Mouse (Mus musculus) C2C12 (cell line): ENCODE measurements around the gene Fnbp1. TPM values are rescaled to one million over a fixed set of nuclear protein-coding genes. Genes with fewer than 3 reads are reported as not detected.

Experiments used
- H3K27me3 ChIP-seq: one replicate; pipeline ENCODE4 v1.6.1; 2011; ENCODE audit not compliant: control insufficient read depth, insufficient read depth, insufficient read length
- H3K36me3 ChIP-seq: one replicate; pipeline ENCODE4 v1.6.1; 2011; ENCODE audit not compliant: control insufficient read depth, insufficient read depth
- H3K4me3 ChIP-seq: one replicate; pipeline ENCODE4 v1.5.1; 2011; ENCODE audit warnings: mild to moderate bottlenecking, control low read depth; ENCODE audit not compliant: poor library complexity, insufficient read depth, severe bottlenecking
- H3K79me2 ChIP-seq: one replicate; pipeline ENCODE4 v1.6.1; 2011; ENCODE audit not compliant: control insufficient read depth, insufficient read depth
- H3K79me3 ChIP-seq: one replicate; pipeline ENCODE4 v1.6.1; 2011; ENCODE audit warnings: low read depth, control low read depth
- H3ac ChIP-seq: one replicate; pipeline ENCODE3; 2011; ENCODE audit warnings: low read depth; ENCODE audit not compliant: control insufficient read depth, insufficient read length
- CEBPB ChIP-seq: IDR thresholded peaks from one replicate; pipeline ENCODE4 v1.6.1; 2011; ENCODE audit warnings: low read depth, mild to moderate bottlenecking, control low read depth, moderate library complexity
- CTCF ChIP-seq: IDR thresholded peaks from one replicate; pipeline ENCODE4 v1.5.1; 2011; ENCODE audit not compliant: control insufficient read depth, insufficient read depth, insufficient read length
- FOSL1 ChIP-seq: IDR thresholded peaks from one replicate; pipeline ENCODE4 v1.8.0; 2011; ENCODE audit warnings: mild to moderate bottlenecking, low read length; ENCODE audit not compliant: poor library complexity, insufficient read depth, severe bottlenecking
- MAX ChIP-seq: IDR thresholded peaks from one replicate; pipeline ENCODE4 v1.6.1; 2011; ENCODE audit warnings: mild to moderate bottlenecking, control low read depth
- MYOD1 ChIP-seq: IDR thresholded peaks from one replicate; pipeline ENCODE4 v1.6.1; 2011; ENCODE audit warnings: low read depth; ENCODE audit not compliant: control insufficient read depth, insufficient read length
- MYOG ChIP-seq: IDR thresholded peaks from one replicate; pipeline ENCODE4 v1.6.1; 2011; ENCODE audit not compliant: control insufficient read depth, insufficient read length; ENCODE audit errors: extremely low read depth
- USF1 ChIP-seq: IDR thresholded peaks from one replicate; pipeline ENCODE4 v1.6.1; 2011; ENCODE audit warnings: low read depth, mild to moderate bottlenecking, control low read depth, moderate library complexity
- polyA plus RNA-seq: library from polyadenylated mRNA; unstranded; fragments of >200 nt; fragmentation: generic; extraction: Trizol; gene quantifications from one replicate; pipeline ENCODE4 v1.2.1, GENCODE M21; 2012; ENCODE audit warnings: missing spikeins

The Fnbp1 gene
- polyA plus RNA-seq, 1 experiment = 13.5 TPM

DNA sequence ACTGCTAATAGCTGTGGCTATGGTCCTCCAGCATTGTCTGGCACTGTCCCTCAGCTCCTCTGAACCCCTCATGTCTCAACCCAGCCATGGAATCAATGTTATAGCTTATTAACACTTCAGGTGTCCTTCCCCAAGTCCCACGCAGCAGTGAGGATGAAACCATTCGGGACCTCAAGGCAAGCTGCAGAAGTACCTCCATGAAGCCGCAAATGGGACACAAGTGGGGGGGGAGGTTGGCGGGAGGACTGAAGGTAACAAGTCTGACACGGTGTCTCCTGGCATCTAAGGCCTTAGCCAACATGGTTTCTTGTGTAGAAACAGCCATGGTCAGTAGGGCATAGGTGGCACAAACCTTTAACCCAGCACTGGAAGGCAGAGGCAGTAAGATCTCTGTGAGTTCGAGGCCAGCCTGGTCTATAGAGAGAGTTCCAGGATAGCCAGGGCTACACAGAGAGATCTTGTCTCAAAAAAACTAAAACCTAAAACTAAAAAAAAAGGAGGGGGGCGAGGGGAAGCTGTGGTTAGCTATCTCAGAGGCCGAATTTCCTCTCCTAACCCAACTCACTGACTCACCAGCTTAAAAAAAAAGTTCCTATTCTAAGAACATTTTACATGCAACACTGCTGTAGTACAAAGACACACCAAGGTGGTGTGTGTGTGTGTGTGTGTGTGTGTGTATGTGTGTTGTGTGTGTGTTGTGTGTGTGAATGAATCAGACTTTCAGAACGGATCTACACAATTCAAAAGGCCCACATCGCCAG, 79.8 kb downstream of the Fnbp1 start:
- TF ChIP-seq MYOG (no peak), CEBPB (no peak), CTCF (no peak), USF1 (no peak), MAX (no peak), FOSL1 (no peak), MYOD1 (no peak)
- no peaks in the 10 kb centered on the region for H3K27me3 ChIP-seq
- H3K4me3 ChIP-seq = no peak overlapping the region
- peaks cover 22% of the 10 kb centered on the region for H3K36me3 ChIP-seq
- no peaks in the 10 kb centered on the region for H3K79me2 ChIP-seq
- no peaks in the 10 kb centered on the region for H3K79me3 ChIP-seq
- H3ac ChIP-seq = no peak overlapping the region

DNA sequence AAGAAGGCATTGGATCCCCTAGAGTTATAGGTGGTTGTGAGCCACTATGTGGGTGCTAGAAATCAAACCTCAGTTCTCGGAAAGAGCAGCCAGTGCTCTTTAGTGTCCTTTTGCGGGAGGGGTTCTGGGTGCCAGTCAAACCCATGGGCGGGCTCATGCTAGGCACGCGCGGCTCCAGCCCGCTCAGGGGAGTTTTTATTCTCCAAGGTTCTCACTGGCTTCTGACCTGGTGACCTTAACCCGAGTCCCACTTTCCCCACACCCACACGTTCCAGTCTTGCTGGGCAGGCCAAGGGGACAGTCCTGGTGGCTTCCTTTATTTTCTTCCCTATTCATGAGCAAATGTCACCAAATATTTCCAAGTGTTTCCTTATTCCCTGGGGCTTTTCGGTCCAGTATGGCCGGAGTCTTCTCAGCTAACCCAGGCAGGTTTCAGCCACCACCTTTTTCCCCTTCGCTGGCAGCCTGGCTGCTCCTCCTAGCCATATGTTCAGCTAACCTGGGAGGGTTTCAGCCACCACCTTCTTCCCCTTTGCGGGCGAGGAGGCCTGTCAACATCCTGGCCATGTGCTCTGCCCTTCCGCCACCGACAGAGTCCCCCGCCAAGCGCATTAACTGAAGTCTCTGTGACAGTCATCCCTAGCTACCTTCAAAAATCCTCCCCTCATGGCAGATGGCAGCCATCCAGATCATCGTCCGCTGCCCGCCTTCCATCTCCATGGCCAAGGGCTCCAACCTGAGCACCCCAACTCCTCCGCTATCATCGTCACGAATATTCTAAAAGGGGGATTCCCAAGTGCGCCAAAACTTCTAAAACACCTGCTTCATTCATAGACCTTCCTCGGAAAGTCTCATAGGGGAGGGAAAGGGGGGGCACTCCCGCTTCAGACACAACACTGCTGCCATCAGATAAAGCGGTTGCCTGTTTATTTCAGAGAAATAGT, 80.7 kb downstream of the Fnbp1 start:
- no peaks in the 10 kb centered on the region for H3K79me2 ChIP-seq
- no peak overlapping the region for H3ac ChIP-seq
- no peak overlapping the region for H3K4me3 ChIP-seq
- H3K36me3 ChIP-seq = peaks cover 26% of the 10 kb centered on the region
- no peaks in the 10 kb centered on the region for H3K27me3 ChIP-seq
- no peaks in the 10 kb centered on the region for H3K79me3 ChIP-seq
- TF ChIP-seq MYOG (no peak), USF1 (no peak), CTCF (no peak), MAX (no peak), FOSL1 (no peak), CEBPB (no peak), MYOD1 (no peak)

DNA sequence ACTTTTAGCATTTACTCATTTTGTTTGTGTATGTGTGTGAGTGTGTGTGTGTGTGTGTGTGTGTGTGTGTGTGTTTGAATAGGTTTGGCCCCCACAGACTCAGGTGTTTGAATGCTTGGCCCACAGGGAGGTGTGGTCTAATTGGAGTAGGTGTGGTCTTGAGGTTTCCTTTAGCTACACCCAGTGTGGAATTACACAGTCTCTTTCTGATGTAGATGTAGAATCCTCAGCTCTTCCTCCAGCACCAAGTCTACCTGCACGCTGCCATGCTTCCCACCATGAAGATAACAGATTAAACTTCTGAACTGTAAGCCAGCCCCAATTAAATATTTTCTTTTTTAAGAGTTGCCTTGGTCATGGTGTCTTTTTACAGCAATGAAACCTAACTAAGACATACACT, 81.5 kb downstream of the Fnbp1 start:
- Histone ChIP-seq H3K36me3 (peaks cover 32% of the 10 kb centered on the region), H3K4me3 (no peak overlapping the region), H3K27me3 (no peaks in the 10 kb centered on the region), H3ac (no peak overlapping the region), H3K79me3 (no peaks in the 10 kb centered on the region), H3K79me2 (no peaks in the 10 kb centered on the region)
- no peak for TF ChIP-seq CTCF
- TF ChIP-seq FOSL1 = no peak
- no peak for TF ChIP-seq CEBPB
- no peak for TF ChIP-seq MAX

DNA sequence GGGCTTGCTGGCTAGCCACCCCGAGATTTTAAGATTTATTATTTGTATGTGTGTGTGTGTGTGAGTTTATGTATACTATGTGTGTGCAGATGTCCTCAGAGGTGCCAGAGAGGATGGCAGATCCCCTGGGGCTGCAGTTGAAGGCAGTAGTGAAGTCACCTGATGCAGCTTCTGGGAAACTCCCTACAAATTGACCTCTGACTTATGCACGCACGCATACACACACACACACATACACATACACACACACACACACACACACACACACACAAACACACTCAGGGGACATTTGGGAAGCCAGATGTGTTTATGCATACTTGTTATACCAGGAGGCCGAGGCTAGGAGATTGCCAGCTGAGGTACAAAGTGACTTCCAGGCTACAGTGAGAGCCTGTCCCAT, 83.4 kb downstream of the Fnbp1 start:
- H3K79me3 ChIP-seq = no peaks in the 10 kb centered on the region
- TF ChIP-seq MYOG (no peak), MAX (no peak), CTCF (no peak), MYOD1 (no peak), USF1 (no peak), FOSL1 (no peak), CEBPB (no peak)
- H3K36me3 ChIP-seq = peaks cover 42% of the 10 kb centered on the region
- no peaks in the 10 kb centered on the region for H3K79me2 ChIP-seq
- H3K4me3 ChIP-seq = no peak overlapping the region
- H3K27me3 ChIP-seq = no peaks in the 10 kb centered on the region
- H3ac ChIP-seq = no peak overlapping the region

DNA sequence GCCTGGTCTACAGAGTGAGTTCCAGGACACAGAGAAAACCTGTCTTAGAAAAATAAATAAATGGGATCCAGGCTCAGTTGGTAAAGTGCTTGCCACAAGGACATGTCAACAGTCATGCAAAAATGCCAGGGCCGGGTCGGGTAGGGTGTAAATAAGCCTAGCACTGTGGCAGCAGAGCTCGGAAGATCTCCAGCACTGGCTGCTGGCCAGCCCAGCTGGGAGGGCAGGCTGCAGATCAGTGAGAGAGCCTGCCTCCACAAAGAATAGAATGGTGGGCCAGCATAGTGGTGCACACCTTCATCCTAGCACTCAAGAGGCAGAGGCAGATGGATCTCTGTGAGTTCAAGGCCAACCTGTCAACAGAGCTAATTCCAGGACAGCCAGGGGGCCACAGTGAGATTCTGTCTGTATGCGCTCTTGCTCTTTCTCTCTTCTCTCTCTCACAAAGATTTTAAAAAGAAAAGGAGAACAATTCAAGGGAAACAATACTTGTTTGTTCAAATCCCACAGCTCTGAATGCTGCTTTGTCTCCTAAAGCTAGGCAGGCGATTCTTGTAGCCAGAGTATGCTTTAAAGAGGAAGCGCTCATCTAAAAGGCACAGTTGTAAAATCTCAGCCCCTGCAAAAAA, 84.1 kb downstream of the Fnbp1 start:
- no peak overlapping the region for H3K4me3 ChIP-seq
- no peaks in the 10 kb centered on the region for H3K79me3 ChIP-seq
- H3K27me3 ChIP-seq = no peaks in the 10 kb centered on the region
- H3ac ChIP-seq = no peak overlapping the region
- TF ChIP-seq CTCF (no peak), MAX (no peak), MYOG (no peak), USF1 (no peak), MYOD1 (no peak), CEBPB (no peak), FOSL1 (no peak)
- H3K36me3 ChIP-seq = peaks cover 48% of the 10 kb centered on the region
- no peaks in the 10 kb centered on the region for H3K79me2 ChIP-seq
